Mouse (Mus musculus): Measurements from ENCODE around the gene Lxn. TPM values are rescaled to one million over a fixed set of nuclear protein-coding genes. Genes with fewer than 3 reads are reported as not detected.

Gene Lxn
- polyA plus RNA-seq, 1 experiment, result 0.20 TPM

DNA sequence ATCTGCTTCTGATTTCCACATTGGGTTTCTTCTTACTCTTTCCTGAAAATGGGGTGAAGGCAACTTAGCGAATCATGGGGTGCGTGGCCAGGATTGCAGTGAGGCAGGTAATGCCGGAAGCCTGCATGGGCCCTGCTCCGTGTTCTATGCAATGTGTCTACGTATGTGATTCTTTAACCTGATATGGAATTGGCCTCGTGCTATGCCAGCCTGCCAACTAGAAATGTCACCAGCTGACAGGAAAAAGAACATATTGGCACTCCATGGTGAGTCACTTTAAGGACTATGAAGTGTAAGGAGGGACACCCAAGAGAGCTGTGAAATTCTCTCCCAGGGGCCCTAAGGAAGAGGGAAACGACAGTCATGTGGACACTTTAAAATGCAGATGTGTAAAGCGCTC lies 29.4 kb upstream of the Lxn start:
- TF ChIP-seq TAL1 (IDR thresholded peaks at IDR 0.05; ENCODE audit: low read length) (no peak), GATA1 (IDR thresholded peaks at IDR 0.05; ENCODE audit: low read length) (no peak)
- H3K36me3 ChIP-seq (ENCODE audit: control insufficient read depth), result no peaks in the 10 kb centered on the region
- no peaks in the 10 kb centered on the region for H3K27me3 ChIP-seq (ENCODE audit: control insufficient read depth)
- H3K4me1 ChIP-seq (ENCODE audit: control insufficient read depth), result no peaks in the 10 kb centered on the region
- no peaks in the 10 kb centered on the region for H3K9me3 ChIP-seq (ENCODE audit: control insufficient read depth, low read length)
- H3K4me3 ChIP-seq (replicated peaks), result no peak overlapping the region

DNA sequence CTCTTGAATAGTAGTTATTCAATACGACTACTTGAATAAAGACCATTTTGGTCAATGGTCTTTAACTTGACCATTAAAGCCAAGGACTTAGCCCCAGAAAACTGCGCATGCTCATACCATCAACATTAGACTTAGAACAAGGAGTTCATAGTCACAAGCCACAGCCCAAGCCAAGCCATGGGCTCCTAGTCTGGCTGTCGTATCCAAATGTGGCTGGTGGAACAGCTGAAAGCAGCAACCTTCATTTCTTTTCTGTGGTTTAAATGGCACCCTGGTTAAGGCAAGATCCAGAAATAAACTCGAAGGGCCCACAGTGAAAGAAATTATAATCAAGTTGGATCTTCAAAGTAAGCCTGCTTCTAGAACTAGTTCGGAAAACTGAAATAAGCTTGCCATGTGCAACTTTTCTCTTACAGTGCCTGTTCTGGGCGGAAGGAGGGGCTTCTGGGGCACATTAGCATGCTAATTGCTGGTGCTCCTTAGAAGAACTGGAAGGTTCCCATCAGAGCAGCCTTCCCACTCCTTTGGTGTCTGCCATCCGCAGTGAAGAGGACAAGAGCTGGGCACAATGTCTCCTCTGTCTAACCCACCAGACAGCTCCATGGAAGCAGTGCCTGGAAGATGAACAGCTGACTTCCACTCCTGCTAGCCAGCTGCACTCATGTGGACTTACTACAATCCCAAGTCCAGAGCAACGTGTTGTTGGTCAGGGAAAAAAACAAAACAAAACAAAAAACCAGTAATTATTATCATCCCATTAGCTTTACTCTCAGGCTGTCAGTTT lies 28.6 kb upstream of the Lxn start:
- Histone ChIP-seq H3K9me3 (ENCODE audit: control insufficient read depth, low read length) (no peaks in the 10 kb centered on the region), H3K4me3 (replicated peaks) (no peak overlapping the region), H3K36me3 (ENCODE audit: control insufficient read depth) (no peaks in the 10 kb centered on the region), H3K27me3 (ENCODE audit: control insufficient read depth) (no peaks in the 10 kb centered on the region), H3K4me1 (ENCODE audit: control insufficient read depth) (no peaks in the 10 kb centered on the region)
- TF ChIP-seq TAL1 (IDR thresholded peaks at IDR 0.05; ENCODE audit: low read length), result no peak
- no peak for TF ChIP-seq GATA1 (IDR thresholded peaks at IDR 0.05; ENCODE audit: low read length)

DNA sequence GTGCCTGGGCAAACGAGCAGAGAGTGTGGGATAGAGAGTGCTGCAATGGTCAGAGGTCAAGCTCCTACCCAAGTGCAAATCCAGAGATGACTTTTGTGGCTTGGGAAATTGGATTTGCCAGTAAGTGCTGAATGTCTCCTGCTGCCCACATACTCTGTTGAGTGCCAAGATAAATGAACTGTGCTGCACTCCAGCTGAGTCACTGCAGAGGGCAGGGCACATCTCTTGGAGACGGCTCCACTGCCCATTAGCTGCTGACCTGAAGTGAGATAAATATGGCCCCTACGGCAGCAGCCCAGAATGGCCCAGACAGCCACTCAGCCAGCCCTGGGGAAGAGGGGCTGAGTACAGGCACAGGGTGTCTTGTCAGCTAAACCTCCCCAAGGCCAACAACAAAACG lies 26.4 kb upstream of the Lxn start:
- Histone ChIP-seq H3K27me3 (ENCODE audit: control insufficient read depth) (no peaks in the 10 kb centered on the region), H3K36me3 (ENCODE audit: control insufficient read depth) (no peaks in the 10 kb centered on the region), H3K4me1 (ENCODE audit: control insufficient read depth) (no peaks in the 10 kb centered on the region), H3K9me3 (ENCODE audit: control insufficient read depth, low read length) (no peaks in the 10 kb centered on the region), H3K4me3 (replicated peaks) (no peak overlapping the region)
- TF ChIP-seq TAL1 (IDR thresholded peaks at IDR 0.05; ENCODE audit: low read length) (no peak), GATA1 (IDR thresholded peaks at IDR 0.05; ENCODE audit: low read length) (no peak)

DNA sequence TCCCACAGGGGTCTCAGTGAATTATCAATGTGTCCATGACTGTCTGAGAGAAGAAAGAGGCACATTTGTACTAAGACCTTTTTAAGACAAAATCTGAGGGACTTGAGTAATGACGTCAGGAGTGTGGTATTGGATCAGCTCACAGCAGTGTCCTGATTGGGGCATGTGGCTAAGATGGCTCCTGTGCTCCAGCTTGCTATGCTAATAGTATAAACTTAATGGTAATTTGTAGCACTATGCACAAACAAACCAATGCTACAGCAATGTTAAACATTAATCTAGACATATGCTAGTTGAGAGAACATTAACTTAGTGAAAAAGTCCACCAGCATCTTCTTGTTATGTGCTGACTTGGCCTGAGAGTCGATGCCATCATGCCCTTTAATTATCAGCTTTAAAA lies 21.5 kb upstream of the Lxn start:
- Histone ChIP-seq H3K9me3 (ENCODE audit: control insufficient read depth, low read length) (no peaks in the 10 kb centered on the region), H3K36me3 (ENCODE audit: control insufficient read depth) (no peaks in the 10 kb centered on the region; the same call in 1 of the 2 replicates), H3K4me1 (ENCODE audit: control insufficient read depth) (no peaks in the 10 kb centered on the region), H3K27me3 (ENCODE audit: control insufficient read depth) (no peaks in the 10 kb centered on the region), H3K4me3 (replicated peaks) (no peak overlapping the region)
- TF ChIP-seq TAL1 (IDR thresholded peaks at IDR 0.05; ENCODE audit: low read length) (no peak), GATA1 (IDR thresholded peaks at IDR 0.05; ENCODE audit: low read length) (no peak)

DNA sequence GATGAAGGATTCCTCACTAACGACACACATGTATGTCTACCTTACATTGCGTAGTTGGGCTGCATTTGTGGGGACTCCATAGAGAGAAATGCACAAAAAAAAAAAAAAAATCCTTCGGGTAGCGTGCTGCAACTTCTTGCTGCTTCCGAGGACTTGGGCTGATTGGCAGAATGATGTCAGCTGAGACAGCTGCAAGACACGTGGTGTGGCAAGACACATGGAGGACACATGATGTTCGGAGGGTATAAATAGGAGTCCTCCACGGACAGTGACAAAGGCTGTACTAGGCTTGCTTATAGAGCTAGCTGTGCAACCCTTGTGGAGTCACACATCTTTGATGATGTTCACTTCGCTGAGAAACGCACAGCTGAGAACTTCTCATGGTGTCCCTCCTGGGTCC lies 18.7 kb upstream of the Lxn start:
- no peaks in the 10 kb centered on the region for H3K27me3 ChIP-seq (ENCODE audit: control insufficient read depth)
- H3K9me3 ChIP-seq (ENCODE audit: control insufficient read depth, low read length), result no peaks in the 10 kb centered on the region
- TF ChIP-seq GATA1 (IDR thresholded peaks at IDR 0.05; ENCODE audit: low read length) (no peak), TAL1 (IDR thresholded peaks at IDR 0.05; ENCODE audit: low read length) (no peak)

DNA sequence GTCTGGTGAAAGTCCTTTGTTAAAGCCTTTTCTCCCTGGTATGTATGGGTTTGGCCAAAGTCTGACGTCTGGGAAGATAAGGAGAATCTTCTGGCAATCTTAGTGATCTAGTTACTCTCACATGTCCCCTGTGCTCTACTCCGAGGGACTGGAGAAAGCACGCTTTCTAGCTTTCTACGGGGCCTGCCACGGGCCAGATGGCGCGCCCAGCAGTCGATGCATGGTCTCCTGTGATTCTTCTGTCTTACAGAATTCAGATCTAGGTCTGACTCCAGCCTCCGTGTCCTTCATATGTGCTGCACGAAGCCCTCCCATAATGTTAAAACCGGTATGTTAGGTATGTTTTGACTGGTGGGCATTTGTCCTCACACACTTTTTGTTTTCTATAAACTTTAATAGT lies 16.1 kb upstream of the Lxn start:
- Histone ChIP-seq H3K27me3 (ENCODE audit: control insufficient read depth) (no peaks in the 10 kb centered on the region), H3K36me3 (ENCODE audit: control insufficient read depth) (peaks cover 36% of the 10 kb centered on the region), H3K4me3 (replicated peaks) (no peak overlapping the region), H3K4me1 (ENCODE audit: control insufficient read depth) (no peaks in the 10 kb centered on the region), H3K9me3 (ENCODE audit: control insufficient read depth, low read length) (no peaks in the 10 kb centered on the region)
- TF ChIP-seq GATA1 (IDR thresholded peaks at IDR 0.05; ENCODE audit: low read length) (no peak), TAL1 (IDR thresholded peaks at IDR 0.05; ENCODE audit: low read length) (no peak)

More for the DNA sequence above, 18.7 kb upstream of the Lxn start:
- Histone ChIP-seq H3K36me3 (ENCODE audit: control insufficient read depth) (peaks cover 14% of the 10 kb centered on the region), H3K4me1 (ENCODE audit: control insufficient read depth) (no peaks in the 10 kb centered on the region), H3K4me3 (replicated peaks) (no peak overlapping the region)

DNA sequence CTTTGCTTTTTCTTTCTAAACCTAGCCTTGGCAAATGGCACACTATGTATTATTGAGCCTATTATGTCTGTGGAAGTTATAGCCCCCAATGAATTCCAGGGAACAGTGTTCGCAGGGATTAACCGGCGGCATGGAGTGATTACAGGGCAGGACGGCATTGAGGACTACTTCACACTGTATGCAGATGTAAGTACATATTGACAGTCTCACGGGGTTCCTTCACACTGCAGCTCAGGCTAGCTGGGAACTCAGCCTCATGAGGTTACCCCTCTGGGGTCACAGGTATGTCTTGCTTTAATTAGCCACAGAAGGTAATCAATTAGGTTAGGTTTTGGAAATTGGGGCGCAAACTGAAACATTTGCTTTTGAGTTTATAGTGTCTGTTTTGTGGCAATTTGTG lies 9.7 kb upstream of the Lxn start:
- Histone ChIP-seq H3K27me3 (ENCODE audit: control insufficient read depth) (no peaks in the 10 kb centered on the region), H3K4me3 (replicated peaks) (no peak overlapping the region)
- TF ChIP-seq GATA1 (IDR thresholded peaks at IDR 0.05; ENCODE audit: low read length) (no peak), TAL1 (IDR thresholded peaks at IDR 0.05; ENCODE audit: low read length) (no peak)

DNA sequence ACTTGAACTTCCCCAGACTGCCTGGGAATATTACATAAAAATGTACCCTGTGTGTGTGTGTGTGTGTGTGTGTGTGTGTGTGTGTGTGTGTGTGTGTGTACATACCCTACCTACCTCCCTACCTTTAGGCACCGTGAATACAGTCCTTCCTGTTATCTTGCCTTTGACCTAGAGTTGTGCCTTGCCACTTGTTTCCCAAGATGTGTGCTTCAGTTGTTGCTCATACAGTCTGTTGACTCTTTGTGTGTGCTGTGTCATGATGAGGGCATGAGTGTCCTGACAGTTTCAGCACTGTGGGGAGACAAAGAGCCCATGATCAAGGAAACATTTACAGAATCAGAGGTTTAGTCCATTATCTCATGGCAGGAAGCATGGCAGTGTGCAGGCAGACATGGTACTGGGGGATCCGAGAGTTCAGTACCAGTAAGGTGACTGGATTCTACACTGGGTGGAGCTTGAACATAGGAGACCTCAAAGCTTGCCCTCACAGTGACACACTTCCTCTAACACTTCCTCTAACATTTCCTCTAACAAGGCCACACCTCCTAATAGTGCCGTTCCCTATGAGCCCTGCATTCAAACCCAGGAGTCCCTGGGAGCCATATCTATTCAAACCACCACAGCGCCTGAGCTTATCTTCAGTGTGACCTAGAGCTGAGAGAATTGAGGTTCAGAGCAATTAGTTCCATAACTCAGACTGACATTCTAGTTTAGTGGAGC lies 7.8 kb upstream of the Lxn start:
- H3K4me1 ChIP-seq (ENCODE audit: control insufficient read depth), result peaks cover 12% of the 10 kb centered on the region
- no peak for TF ChIP-seq TAL1 (IDR thresholded peaks at IDR 0.05; ENCODE audit: low read length)
- no peak for TF ChIP-seq GATA1 (IDR thresholded peaks at IDR 0.05; ENCODE audit: low read length)
- no peaks in the 10 kb centered on the region for H3K9me3 ChIP-seq (ENCODE audit: control insufficient read depth, low read length)
- H3K4me3 ChIP-seq (replicated peaks), result no peak overlapping the region
- H3K27me3 ChIP-seq (ENCODE audit: control insufficient read depth), result no peaks in the 10 kb centered on the region
- H3K36me3 ChIP-seq (ENCODE audit: control insufficient read depth), result peaks cover 62% of the 10 kb centered on the region

More for the DNA sequence above, 9.7 kb upstream of the Lxn start:
- no peaks in the 10 kb centered on the region for H3K9me3 ChIP-seq (ENCODE audit: control insufficient read depth, low read length)
- H3K4me1 ChIP-seq (ENCODE audit: control insufficient read depth), result peaks cover 12% of the 10 kb centered on the region
- H3K36me3 ChIP-seq (ENCODE audit: control insufficient read depth), result peaks cover 61% of the 10 kb centered on the region

DNA sequence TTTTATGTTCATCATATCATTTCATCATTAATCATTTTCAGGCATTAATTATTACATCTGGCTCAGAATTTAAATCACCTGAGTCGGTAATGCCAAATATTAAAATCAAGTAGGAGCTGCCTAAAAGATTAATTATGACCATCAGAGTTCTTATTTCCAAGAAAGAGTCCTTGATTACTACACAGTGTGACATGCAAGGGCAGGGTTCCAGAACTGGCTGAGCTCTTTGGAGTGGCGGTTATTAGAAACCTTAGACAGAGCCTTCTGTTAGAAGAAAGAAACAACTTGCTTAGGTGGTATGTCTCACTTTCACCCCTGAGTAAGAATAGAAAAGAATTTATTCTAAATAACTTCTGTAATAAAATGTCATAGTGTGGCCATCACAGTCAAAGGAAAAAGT lies 3.6 kb upstream of the Lxn start:
- no peak for TF ChIP-seq GATA1 (IDR thresholded peaks at IDR 0.05; ENCODE audit: low read length)
- TF ChIP-seq TAL1 (IDR thresholded peaks at IDR 0.05; ENCODE audit: low read length), result no peak
- H3K9me3 ChIP-seq (ENCODE audit: control insufficient read depth, low read length), result no peaks in the 10 kb centered on the region
- peaks cover 38% of the 10 kb centered on the region for H3K36me3 ChIP-seq (ENCODE audit: control insufficient read depth)
- no peaks in the 10 kb centered on the region for H3K27me3 ChIP-seq (ENCODE audit: control insufficient read depth)
- H3K4me3 ChIP-seq (replicated peaks), result no peak overlapping the region
- H3K4me1 ChIP-seq (ENCODE audit: control insufficient read depth), result peaks cover 27% of the 10 kb centered on the region

All from erythroblast, embryonic 14.5 days (primary cell).